Mouse (Mus musculus) embryo, embryonic 11.5 days (tissue): Measurements from ENCODE around the gene Ilf3.

Source experiments
- DNase-seq: peaks from one replicate; pipeline ENCODE4 v3.0.0-alpha.2; 2012; ENCODE audit warnings: low read depth, low spot score

Gene Ilf3

GRCm38 (mm10) chr9:21438219-21438618 lies 70.5 kb downstream of the Ilf3 start:
- DNase-seq = no peak

DNA sequence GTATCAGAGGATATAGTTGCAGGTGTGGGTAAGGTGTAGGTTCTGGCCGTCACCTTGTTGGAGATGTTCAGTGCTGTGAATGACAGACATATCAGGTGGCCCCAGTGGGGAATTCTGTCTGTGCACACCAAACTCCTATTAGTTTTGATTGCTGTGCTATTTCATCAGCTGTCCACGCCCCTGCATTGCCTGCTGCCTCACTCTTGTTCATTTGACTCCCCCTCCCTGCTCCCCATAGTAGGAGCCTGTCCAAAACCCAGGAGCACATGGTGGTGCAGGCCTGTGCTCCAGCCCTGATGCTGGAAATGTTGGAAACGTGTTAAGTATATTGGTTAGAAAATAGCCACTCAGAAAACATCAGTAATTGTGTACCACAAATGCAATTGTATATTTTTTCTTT lies 71.8 kb downstream of the Ilf3 start:
- no peak for DNase-seq

- no peak for DNase-seq
These were observed 72.2 kb downstream of the Ilf3 start for GRCm38 (mm10) chr9:21439914-21440313.

GRCm38 (mm10) chr9:21440387-21440786 lies 72.7 kb downstream of the Ilf3 start:
- no peak for DNase-seq

GRCm38 (mm10) chr9:21443853-21444252 lies 76.2 kb downstream of the Ilf3 start:
- no peak for DNase-seq

- no peak for DNase-seq
These were observed 76.9 kb downstream of the Ilf3 start for GRCm38 (mm10) chr9:21444574-21444973.

GRCm38 (mm10) chr9:21445081-21445744 lies 77.5 kb downstream of the Ilf3 start:
- no peak for DNase-seq

DNA sequence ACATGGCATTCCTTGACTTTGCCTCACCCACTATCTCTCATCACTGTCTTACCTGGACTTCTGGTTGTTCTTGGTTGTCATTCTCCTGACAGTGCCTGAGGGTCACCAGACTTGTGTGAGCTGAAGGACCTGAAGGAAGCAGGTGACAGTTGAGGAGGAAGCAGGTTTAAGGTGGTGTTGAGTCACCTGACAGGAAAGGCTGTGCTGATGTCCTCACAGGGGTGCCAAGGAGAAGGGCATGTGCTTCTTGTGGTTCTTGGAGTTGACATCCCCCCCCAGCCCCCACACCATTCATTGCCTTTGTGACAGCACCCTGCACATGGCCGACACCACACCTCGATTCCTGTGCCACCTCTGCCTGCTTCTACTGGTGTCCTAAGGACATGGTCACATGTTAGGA lies 80.1 kb downstream of the Ilf3 start:
- no peak for DNase-seq

GRCm38 (mm10) chr9:21449710-21450109 lies 82.0 kb downstream of the Ilf3 start:
- DNase-seq = no peak

- no peak for DNase-seq
These were observed 82.6 kb downstream of the Ilf3 start for GRCm38 (mm10) chr9:21450270-21450669.

- DNase-seq = no peak
These were observed 83.7 kb downstream of the Ilf3 start for GRCm38 (mm10) chr9:21451391-21451790.

GRCm38 (mm10) chr9:21451870-21452269 lies 84.2 kb downstream of the Ilf3 start:
- no peak for DNase-seq

- DNase-seq = no peak
These were observed 85.3 kb downstream of the Ilf3 start for GRCm38 (mm10) chr9:21453003-21453402.

DNA sequence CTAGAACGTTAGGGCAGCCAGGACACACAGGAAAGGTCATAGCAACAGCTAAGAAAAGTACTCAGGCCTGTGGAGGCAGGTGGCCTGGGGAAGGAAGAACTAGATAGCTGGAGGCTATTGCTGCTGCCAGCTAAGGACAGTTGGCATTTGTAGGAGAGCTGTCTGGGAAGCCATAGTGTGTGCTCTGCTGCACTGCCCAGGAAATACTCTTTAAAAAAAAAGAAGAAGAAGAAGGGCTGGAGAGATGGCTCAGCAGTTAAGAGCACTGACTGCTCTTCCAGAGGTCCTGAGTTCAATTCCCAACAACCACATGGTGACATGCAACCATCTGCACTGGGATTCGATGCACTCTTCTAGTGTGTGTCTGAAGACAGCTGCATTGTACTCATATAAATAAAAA lies 85.8 kb downstream of the Ilf3 start:
- no peak for DNase-seq

DNA sequence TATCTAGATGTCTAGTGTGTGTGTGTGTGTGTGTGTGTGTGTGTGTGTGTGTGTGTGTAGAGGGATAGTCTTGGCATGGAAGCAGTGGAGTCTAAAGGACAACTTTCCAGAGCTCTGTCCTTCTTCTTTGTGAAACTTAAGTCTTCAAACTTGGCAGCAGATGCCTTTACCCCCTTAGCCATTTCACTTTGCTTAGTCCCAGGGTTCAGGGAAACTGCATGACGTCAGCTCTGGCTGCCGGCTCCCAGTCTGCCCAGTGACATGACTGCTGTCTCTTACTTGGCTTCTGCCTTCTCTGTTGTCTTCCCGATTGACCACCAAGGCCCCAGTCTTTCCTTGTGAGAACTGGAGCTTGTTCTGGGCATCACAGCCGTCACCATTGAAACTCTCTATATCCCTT lies 86.9 kb downstream of the Ilf3 start:
- DNase-seq = no peak
